ENCODE assay signal across 9 mouse cellular contexts in the genomic region with DNA sequence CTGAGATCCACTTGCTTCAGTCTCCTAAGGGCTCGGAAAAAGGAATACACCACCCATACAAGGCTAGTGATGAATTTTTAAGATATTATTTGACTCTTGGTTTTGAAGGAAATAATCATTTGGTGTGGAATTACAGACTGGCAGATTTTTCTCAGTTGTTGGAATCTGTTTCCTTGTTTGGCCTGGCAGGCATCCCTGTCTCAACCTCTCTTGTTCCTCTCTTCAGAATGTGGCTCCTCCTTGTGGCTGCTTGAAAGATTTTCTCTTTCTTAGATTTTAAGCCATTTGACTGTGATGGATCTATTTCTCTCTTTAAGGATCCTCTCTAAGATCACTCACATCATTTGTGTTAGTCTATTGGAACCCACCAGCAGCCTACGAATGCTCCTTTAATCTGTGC. TPM values are rescaled to one million over a fixed set of nuclear protein-coding genes. Genes with fewer than 3 reads are reported as not detected.
DNase-seq lines count a peak whose midpoint lies in the region; ATAC-seq and TF ChIP-seq lines count a peak whose summit lies in the region.
"Had no signal": no experiment of that assay in that cellular context is flagged by ENCODE, and none has a peak within 500 bp of the region (broad histone marks: within the 10 kb centered on the region; RNA-seq: fewer than 3 reads in every experiment).

No protein-coding gene starts in this region.

- TF ChIP-seq CTCF in lung, embryonic 14.5 days (IDR thresholded peaks at IDR 0.05; ENCODE audit: low read depth), result peak; percentile 43; the same call in 1 of the 2 replicates

- H3K4me1 ChIP-seq in limb, embryonic 14.5 days (ENCODE audit: control insufficient read depth, insufficient read depth, low read length), result no peaks in the 10 kb centered on the region
- H3K4me1 ChIP-seq in limb, embryonic 10.5 days, result peaks cover 3% of the 10 kb centered on the region; the same call in 1 of the 2 replicates
- H3K4me1 ChIP-seq in embryonic facial prominence, embryonic 14.5 days (ENCODE audit: control insufficient read depth, insufficient read depth, low read length), result no peaks in the 10 kb centered on the region
- no peaks in the 10 kb centered on the region for H3K4me1 ChIP-seq in lung, embryonic 14.5 days (ENCODE audit: insufficient read depth)

- no peak for TF ChIP-seq POLR2A in limb, embryonic 14.5 days (IDR thresholded peaks at IDR 0.05; ENCODE audit: borderline replicate concordance, extremely low read depth, insufficient read depth, insufficient read length)

- no peak overlapping the region for H3K4me3 ChIP-seq in limb, embryonic 14.5 days (replicated peaks; ENCODE audit: low read length)
- no peak overlapping the region for H3K4me3 ChIP-seq in limb, embryonic 10.5 days
- H3K4me3 ChIP-seq in embryonic facial prominence, embryonic 14.5 days (ENCODE audit: low read depth, low read length), result no peak overlapping the region
- H3K4me3 ChIP-seq in lung, embryonic 14.5 days (ENCODE audit: low read depth, low read length), result no peak overlapping the region
- H3K4me3 ChIP-seq: limb, embryonic 13.5 days had no signal

- ATAC-seq in CD4-positive, CD25-positive, alpha-beta regulatory T cell, adult 4 months, result no peak
- ATAC-seq in limb, embryonic 14.5 days (ENCODE audit: low FRiP score, low read depth), result no peak
- no peak for ATAC-seq in embryonic facial prominence, embryonic 14.5 days (ENCODE audit: low read depth)
- ATAC-seq in lung, embryonic 14.5 days (ENCODE audit: insufficient read depth), result no peak

- H3K36me3 ChIP-seq in limb, embryonic 14.5 days (ENCODE audit: control insufficient read depth, insufficient read depth, low read length), result no peaks in the 10 kb centered on the region
- H3K36me3 ChIP-seq in limb, embryonic 10.5 days, result no peaks in the 10 kb centered on the region
- H3K36me3 ChIP-seq in embryonic facial prominence, embryonic 14.5 days (ENCODE audit: control insufficient read depth, insufficient read depth, low read length), result no peaks in the 10 kb centered on the region
- H3K36me3 ChIP-seq in lung, embryonic 14.5 days (ENCODE audit: insufficient read depth), result no peaks in the 10 kb centered on the region
- H3K36me3 ChIP-seq: limb, embryonic 13.5 days had no signal

- no peaks in the 10 kb centered on the region for H3K9me3 ChIP-seq in limb, embryonic 14.5 days (ENCODE audit: control insufficient read depth, low read length)
- H3K9me3 ChIP-seq in limb, embryonic 10.5 days (replicated peaks), result no peaks in the 10 kb centered on the region
- no peaks in the 10 kb centered on the region for H3K9me3 ChIP-seq in embryonic facial prominence, embryonic 14.5 days (ENCODE audit: control insufficient read depth, low read length)
- no peaks in the 10 kb centered on the region for H3K9me3 ChIP-seq in lung, embryonic 14.5 days (ENCODE audit: low read depth, low read length)
- H3K9me3 ChIP-seq: limb, embryonic 13.5 days had no signal

- no peak overlapping the region for H3K9ac ChIP-seq in limb, embryonic 14.5 days (ENCODE audit: low read depth, low read length, severe bottlenecking)
- no peak overlapping the region for H3K9ac ChIP-seq in embryonic facial prominence, embryonic 14.5 days (ENCODE audit: low read depth, low read length)
- H3K9ac ChIP-seq in lung, embryonic 14.5 days, result no peak overlapping the region
- H3K9ac ChIP-seq: limb, embryonic 13.5 days had no signal

- no peak overlapping the region for H3K27ac ChIP-seq in limb, embryonic 14.5 days (replicated peaks; ENCODE audit: low read depth, low read length)
- H3K27ac ChIP-seq in limb, embryonic 10.5 days, result no peak overlapping the region
- H3K27ac ChIP-seq in embryonic facial prominence, embryonic 14.5 days (replicated peaks; ENCODE audit: low read depth, low read length), result no peak overlapping the region
- H3K27ac ChIP-seq in lung, embryonic 14.5 days (ENCODE audit: low read depth), result no peak overlapping the region
- H3K27ac ChIP-seq: limb, embryonic 13.5 days had no signal

- H3K27me3 ChIP-seq in limb, embryonic 14.5 days (ENCODE audit: control insufficient read depth, insufficient read depth, low read length), result no peaks in the 10 kb centered on the region
- no peaks in the 10 kb centered on the region for H3K27me3 ChIP-seq in limb, embryonic 10.5 days (ENCODE audit: low read depth, poor library complexity, severe bottlenecking)
- H3K27me3 ChIP-seq in embryonic facial prominence, embryonic 14.5 days (replicated peaks; ENCODE audit: control insufficient read depth, insufficient read depth, low read length), result no peaks in the 10 kb centered on the region
- H3K27me3 ChIP-seq in lung, embryonic 14.5 days (ENCODE audit: insufficient read depth, low read length), result no peaks in the 10 kb centered on the region
- H3K27me3 ChIP-seq: limb, embryonic 13.5 days had no signal

- WGBS in limb, embryonic 14.5 days, result 80% methylated on average over 2 of the region's 2 CpGs
- WGBS in limb, embryonic 10.5 days, result 70% methylated on average over 2 of the region's 2 CpGs
- 73% methylated on average over 2 of the region's 2 CpGs for WGBS in embryonic facial prominence, embryonic 14.5 days
- WGBS in lung, embryonic 14.5 days, result 67% methylated on average over 2 of the region's 2 CpGs

- H3K4me2 ChIP-seq in limb, embryonic 14.5 days (replicated peaks; ENCODE audit: low read depth, low read length, severe bottlenecking), result no peak overlapping the region
- no peak overlapping the region for H3K4me2 ChIP-seq in embryonic facial prominence, embryonic 14.5 days (ENCODE audit: low read depth, low read length)
- no peak overlapping the region for H3K4me2 ChIP-seq in lung, embryonic 14.5 days
- H3K4me2 ChIP-seq: limb, embryonic 13.5 days had no signal

- DNase-seq in CD4-positive, CD25-positive, alpha-beta regulatory T cell, adult 2 months (ENCODE audit: low read depth, low spot score), result peak; percentile 71
- DNase-seq in limb, embryonic 14.5 days (ENCODE audit: low spot score), result peak; percentile 48
- no peak for DNase-seq in limb, embryonic 10.5 days (ENCODE audit: low spot score)
- DNase-seq in NIH3T3 (ENCODE audit: low read depth), result peak; percentile 89
- DNase-seq in embryonic facial prominence, embryonic 14.5 days (ENCODE audit: low spot score), result peak; percentile 65
- peak; percentile 57 for DNase-seq in lung, embryonic 14.5 days
- no peak for DNase-seq in neural tube, embryonic 10.5 days (ENCODE audit: extremely low spot score, low spot score)

RNA-seq across cellular contexts. Expression of gene Sgo1, which starts 4.9 kb away (rescaled TPM):
- 1 to 10 TPM; 2.5 to 3.5 TPM for polyA plus RNA-seq in CD4-positive, CD25-positive, alpha-beta regulatory T cell, adult 4 months (2017; shearing (Covaris generic))
- polyA plus RNA-seq in limb, embryonic 14.5 days (2012; rRNA removed), result 12.1 and 16.0 TPM in 2 replicates
- polyA plus RNA-seq in limb, embryonic 14.5 days (2014; fragmentation: Nextera tagmentation; extraction: Ambion mirVana), result 25.7 and 27.3 TPM in 2 replicates
- polyA plus RNA-seq in limb, embryonic 10.5 days (2016; fragmentation: Nextera tagmentation; extraction: Ambion mirVana), result 45.1 and 46.0 TPM in 2 replicates
- 22.8 and 24.4 TPM in 2 replicates for polyA plus RNA-seq in embryonic facial prominence, embryonic 14.5 days (2014; fragmentation: Nextera tagmentation; extraction: Ambion mirVana)
- 45.4 and 49.7 TPM in 2 replicates for polyA plus RNA-seq in lung, embryonic 14.5 days (2014; fragmentation: Nextera tagmentation; extraction: Ambion mirVana)

Comparison
In these comparisons a context has a peak if more than half of its experiments do, and no peak if none do; other contexts are left out.
1. DNase-seq: peak in CD4-positive, CD25-positive, alpha-beta regulatory T cell, adult 2 months (single experiment), limb, embryonic 14.5 days (single experiment), NIH3T3 (single experiment), embryonic facial prominence, embryonic 14.5 days (single experiment) and lung, embryonic 14.5 days (single experiment); none in limb, embryonic 10.5 days (single experiment) and neural tube, embryonic 10.5 days (single experiment).